Mouse (Mus musculus) spleen, adult 2 months (tissue): ENCODE measurements around the gene Rasl11a.

Source experiments
- CTCF ChIP-seq: fragments of 200-500 bp; IDR thresholded peaks from 2 replicates; pipeline ENCODE4 v1.5.1; 2011; ENCODE audit warnings: mild to moderate bottlenecking, inconsistent platforms; ENCODE audit not compliant: insufficient read depth, insufficient read length, insufficient replicate concordance; ENCODE audit errors: extremely low read depth
- POLR2A ChIP-seq: fragments of 200-500 bp; IDR thresholded peaks from 2 replicates; pipeline ENCODE4 v1.6.1; 2011; ENCODE audit warnings: low read depth, low read length, inconsistent platforms

GRCm38 (mm10) chr5:146829528-146829927 lies 15.3 kb upstream of the Rasl11a start:
- TF ChIP-seq CTCF = no peak
- TF ChIP-seq POLR2A = no peak; the same call in 1 of the 2 replicates
